ENCODE assay signal across 14 mouse cellular contexts in the genomic region with DNA sequence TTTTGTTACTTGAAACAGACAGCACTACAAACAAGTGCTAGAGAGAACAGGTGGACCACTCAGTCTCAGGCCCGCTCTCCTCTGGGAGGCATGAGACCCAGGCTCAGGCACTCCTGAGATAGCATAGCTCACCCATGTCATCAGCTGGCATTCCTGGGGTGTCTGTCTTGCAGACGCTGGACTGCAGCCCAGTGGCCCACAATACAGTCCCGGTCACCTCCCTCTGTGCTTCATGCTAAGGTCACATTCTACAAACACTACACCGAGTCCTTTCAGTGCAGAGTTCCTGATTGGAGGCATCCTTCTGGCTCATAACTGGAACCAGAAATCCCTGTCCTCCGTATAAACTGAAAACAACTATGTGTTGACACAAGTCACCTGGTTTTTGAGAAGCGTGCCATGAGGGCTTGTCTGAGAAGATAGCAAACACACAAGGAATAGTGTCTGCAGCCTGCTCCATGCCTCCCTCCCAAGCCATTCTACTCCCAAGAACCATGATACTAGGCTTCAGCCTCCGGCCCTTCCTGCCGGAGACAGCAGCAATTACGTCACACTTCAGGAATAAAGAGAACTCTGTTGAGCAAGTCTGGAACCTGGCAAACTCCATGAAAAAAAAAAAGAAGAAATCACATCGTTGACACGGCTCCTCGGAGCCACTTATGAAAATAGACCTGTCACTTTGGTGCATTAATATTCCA.
DNase-seq lines count a peak whose midpoint lies in the region; ATAC-seq and TF ChIP-seq lines count a peak whose summit lies in the region.
"Had no signal": no experiment of that assay in that cellular context is flagged by ENCODE, and none has a peak within 500 bp of the region (broad histone marks: within the 10 kb centered on the region; RNA-seq: fewer than 3 reads in every experiment).

No protein-coding gene starts in this region.

- H3K9me3 ChIP-seq in intestine, embryonic 15.5 days, result no peaks in the 10 kb centered on the region
- H3K9me3 ChIP-seq in intestine, embryonic 16.5 days (ENCODE audit: control insufficient read depth, low read length), result no peaks in the 10 kb centered on the region
- no peaks in the 10 kb centered on the region for H3K9me3 ChIP-seq in heart, embryonic 12.5 days (replicated peaks)
- H3K9me3 ChIP-seq in lung, embryonic 14.5 days (ENCODE audit: low read depth, low read length), result no peaks in the 10 kb centered on the region
- no peaks in the 10 kb centered on the region for H3K9me3 ChIP-seq in stomach, embryonic 16.5 days (replicated peaks; ENCODE audit: control insufficient read depth, low read length)
- no peaks in the 10 kb centered on the region for H3K9me3 ChIP-seq in kidney, embryonic 15.5 days (replicated peaks)
- H3K9me3 ChIP-seq: embryonic facial prominence, embryonic 10.5 days; liver, embryonic 15.5 days had no signal

- no peak overlapping the region for H3K4me3 ChIP-seq in intestine, embryonic 15.5 days (replicated peaks)
- H3K4me3 ChIP-seq in intestine, embryonic 16.5 days (ENCODE audit: low read length), result no peak overlapping the region
- no peak overlapping the region for H3K4me3 ChIP-seq in heart, embryonic 12.5 days
- H3K4me3 ChIP-seq in lung, embryonic 14.5 days (ENCODE audit: low read depth, low read length), result no peak overlapping the region
- no peak overlapping the region for H3K4me3 ChIP-seq in stomach, embryonic 16.5 days (replicated peaks; ENCODE audit: low read length)
- no peak overlapping the region for H3K4me3 ChIP-seq in kidney, embryonic 15.5 days (replicated peaks)
- H3K4me3 ChIP-seq: embryonic facial prominence, embryonic 10.5 days; liver, embryonic 15.5 days had no signal

- 37% methylated on average over 12 of the region's 12 CpGs for WGBS in intestine, embryonic 15.5 days
- 36% methylated on average over 12 of the region's 12 CpGs for WGBS in intestine, embryonic 16.5 days
- WGBS in heart, embryonic 12.5 days, result 18% methylated on average over 12 of the region's 12 CpGs
- 19% methylated on average over 12 of the region's 12 CpGs for WGBS in lung, embryonic 14.5 days
- WGBS in stomach, embryonic 16.5 days, result 32% methylated on average over 12 of the region's 12 CpGs
- WGBS in kidney, embryonic 15.5 days, result 57% methylated on average over 12 of the region's 12 CpGs

- H3K4me1 ChIP-seq in intestine, embryonic 15.5 days (replicated peaks), result no peaks in the 10 kb centered on the region
- H3K4me1 ChIP-seq in intestine, embryonic 16.5 days (ENCODE audit: control insufficient read depth, insufficient read depth, low read length), result no peaks in the 10 kb centered on the region
- H3K4me1 ChIP-seq in heart, embryonic 12.5 days (replicated peaks), result peaks cover 29% of the 10 kb centered on the region
- no peaks in the 10 kb centered on the region for H3K4me1 ChIP-seq in lung, embryonic 14.5 days (ENCODE audit: insufficient read depth)
- H3K4me1 ChIP-seq in stomach, embryonic 16.5 days (ENCODE audit: control insufficient read depth, insufficient read depth, low read length), result peaks cover 10% of the 10 kb centered on the region; the same call in 1 of the 2 replicates
- H3K4me1 ChIP-seq in kidney, embryonic 15.5 days, result peaks cover 15% of the 10 kb centered on the region
- H3K4me1 ChIP-seq: liver, embryonic 15.5 days had no signal

- H3K27ac ChIP-seq in intestine, embryonic 15.5 days, result no peak overlapping the region
- no peak overlapping the region for H3K27ac ChIP-seq in intestine, embryonic 16.5 days (ENCODE audit: low read length)
- peak overlapping the region; percentile 64 for H3K27ac ChIP-seq in heart, embryonic 12.5 days (ENCODE audit: poor library complexity, severe bottlenecking)
- peak overlapping the region; percentile 9; the same call in 1 of the 2 replicates for H3K27ac ChIP-seq in lung, embryonic 14.5 days (ENCODE audit: low read depth)
- H3K27ac ChIP-seq in stomach, embryonic 16.5 days (ENCODE audit: low read length), result no peak overlapping the region
- no peak overlapping the region for H3K27ac ChIP-seq in kidney, embryonic 15.5 days
- H3K27ac ChIP-seq: embryonic facial prominence, embryonic 10.5 days; kidney, postnatal 0 days; liver, embryonic 15.5 days had no signal

- H3K27me3 ChIP-seq in intestine, embryonic 15.5 days (replicated peaks), result peaks cover 10% of the 10 kb centered on the region
- peaks cover 5% of the 10 kb centered on the region; the same call in 1 of the 2 replicates for H3K27me3 ChIP-seq in intestine, embryonic 16.5 days (replicated peaks; ENCODE audit: control insufficient read depth, insufficient read depth, low read length)
- peaks cover 11% of the 10 kb centered on the region for H3K27me3 ChIP-seq in heart, embryonic 12.5 days (replicated peaks)
- H3K27me3 ChIP-seq in lung, embryonic 14.5 days (ENCODE audit: insufficient read depth, low read length), result peaks cover 13% of the 10 kb centered on the region
- peaks cover under 1% of the 10 kb centered on the region; the same call in 1 of the 2 replicates for H3K27me3 ChIP-seq in stomach, embryonic 16.5 days (ENCODE audit: control insufficient read depth, insufficient read depth, low read length)
- H3K27me3 ChIP-seq in kidney, embryonic 15.5 days, result peaks cover 17% of the 10 kb centered on the region

- no peaks in the 10 kb centered on the region for H3K36me3 ChIP-seq in intestine, embryonic 15.5 days
- no peaks in the 10 kb centered on the region for H3K36me3 ChIP-seq in intestine, embryonic 16.5 days (ENCODE audit: control insufficient read depth, insufficient read depth, low read length)
- no peaks in the 10 kb centered on the region for H3K36me3 ChIP-seq in heart, embryonic 12.5 days
- no peaks in the 10 kb centered on the region for H3K36me3 ChIP-seq in lung, embryonic 14.5 days (ENCODE audit: insufficient read depth)
- H3K36me3 ChIP-seq in stomach, embryonic 16.5 days (ENCODE audit: control insufficient read depth, insufficient read depth, low read length), result no peaks in the 10 kb centered on the region
- H3K36me3 ChIP-seq in kidney, embryonic 15.5 days, result no peaks in the 10 kb centered on the region
- H3K36me3 ChIP-seq: embryonic facial prominence, embryonic 10.5 days; liver, embryonic 15.5 days had no signal

- H3K4me2 ChIP-seq in intestine, embryonic 15.5 days (replicated peaks), result 0 out of 2 replicates have a peak overlapping the region, but pooled peaks have one; percentile 5
- H3K4me2 ChIP-seq in intestine, embryonic 16.5 days (ENCODE audit: low read depth, low read length), result no peak overlapping the region
- H3K4me2 ChIP-seq in heart, embryonic 12.5 days, result peak overlapping the region; percentile 29
- H3K4me2 ChIP-seq in lung, embryonic 14.5 days, result no peak overlapping the region
- 0 out of 2 replicates have a peak overlapping the region, but pooled peaks have one; percentile 27 for H3K4me2 ChIP-seq in stomach, embryonic 16.5 days (ENCODE audit: low read depth, low read length)
- no peak overlapping the region for H3K4me2 ChIP-seq in kidney, embryonic 15.5 days
- H3K4me2 ChIP-seq: liver, embryonic 15.5 days; midbrain, embryonic 11.5 days had no signal

- no peak for ATAC-seq in intestine, embryonic 15.5 days
- no peak for ATAC-seq in intestine, embryonic 16.5 days
- peak; percentile 60; the same call in 1 of the 2 replicates for ATAC-seq in heart, embryonic 12.5 days (ENCODE audit: insufficient number of reproducible peaks, low FRiP score)
- ATAC-seq in lung, embryonic 14.5 days (ENCODE audit: insufficient read depth), result peak; percentile 67
- ATAC-seq in stomach, embryonic 16.5 days (ENCODE audit: insufficient read depth, low FRiP score), result no peak
- no peak for ATAC-seq in kidney, embryonic 15.5 days (replicated peaks; ENCODE audit: low FRiP score)

- TF ChIP-seq CTCF in lung, embryonic 14.5 days (IDR thresholded peaks at IDR 0.05; ENCODE audit: low read depth), result no peak

- no peak overlapping the region for H3K9ac ChIP-seq in intestine, embryonic 15.5 days
- no peak overlapping the region for H3K9ac ChIP-seq in intestine, embryonic 16.5 days (ENCODE audit: low read depth, low read length)
- no peak overlapping the region for H3K9ac ChIP-seq in heart, embryonic 12.5 days
- H3K9ac ChIP-seq in lung, embryonic 14.5 days, result no peak overlapping the region
- H3K9ac ChIP-seq in stomach, embryonic 16.5 days (ENCODE audit: low read length), result no peak overlapping the region
- no peak overlapping the region for H3K9ac ChIP-seq in kidney, embryonic 15.5 days
- H3K9ac ChIP-seq: liver, embryonic 15.5 days had no signal

- peak; percentile 51 for DNase-seq in lung, embryonic 14.5 days
- no peak for DNase-seq in ovary, postnatal 10 days (ENCODE audit: low spot score)
- no peak for DNase-seq in kidney, adult 11 months
- DNase-seq: adrenal gland, postnatal 10 days; cerebellum, adult 9-11 months had no signal

Comparison
In these comparisons a context has a peak if more than half of its experiments do, and no peak if none do; other contexts are left out.
1. H3K4me2 ChIP-seq: peak in intestine, embryonic 15.5 days (single experiment), heart, embryonic 12.5 days (single experiment) and stomach, embryonic 16.5 days (single experiment); none in intestine, embryonic 16.5 days (single experiment), lung, embryonic 14.5 days (single experiment) and kidney, embryonic 15.5 days (single experiment).
2. ATAC-seq: peak in heart, embryonic 12.5 days (single experiment) and lung, embryonic 14.5 days (single experiment); none in intestine, embryonic 15.5 days (single experiment), intestine, embryonic 16.5 days (single experiment), stomach, embryonic 16.5 days (single experiment) and kidney, embryonic 15.5 days (single experiment).
3. H3K27ac ChIP-seq: peak in heart, embryonic 12.5 days (single experiment) and lung, embryonic 14.5 days (single experiment); none in intestine, embryonic 15.5 days (single experiment), intestine, embryonic 16.5 days (single experiment), stomach, embryonic 16.5 days (single experiment) and kidney, embryonic 15.5 days (single experiment).